Mouse (Mus musculus): ENCODE results near the gene Spata6. TPM values are rescaled to one million over a fixed set of nuclear protein-coding genes. Genes with fewer than 3 reads are reported as not detected.

Gene Spata6
- 3.6 TPM for polyA plus RNA-seq (2015; fragmentation: Illumina TruSeq; extraction: RNeasy Lipid Tissue Mini Kit (QIAGEN cat#74804); ENCODE audit: insufficient read depth, low read depth, low replicate concordance)

DNA sequence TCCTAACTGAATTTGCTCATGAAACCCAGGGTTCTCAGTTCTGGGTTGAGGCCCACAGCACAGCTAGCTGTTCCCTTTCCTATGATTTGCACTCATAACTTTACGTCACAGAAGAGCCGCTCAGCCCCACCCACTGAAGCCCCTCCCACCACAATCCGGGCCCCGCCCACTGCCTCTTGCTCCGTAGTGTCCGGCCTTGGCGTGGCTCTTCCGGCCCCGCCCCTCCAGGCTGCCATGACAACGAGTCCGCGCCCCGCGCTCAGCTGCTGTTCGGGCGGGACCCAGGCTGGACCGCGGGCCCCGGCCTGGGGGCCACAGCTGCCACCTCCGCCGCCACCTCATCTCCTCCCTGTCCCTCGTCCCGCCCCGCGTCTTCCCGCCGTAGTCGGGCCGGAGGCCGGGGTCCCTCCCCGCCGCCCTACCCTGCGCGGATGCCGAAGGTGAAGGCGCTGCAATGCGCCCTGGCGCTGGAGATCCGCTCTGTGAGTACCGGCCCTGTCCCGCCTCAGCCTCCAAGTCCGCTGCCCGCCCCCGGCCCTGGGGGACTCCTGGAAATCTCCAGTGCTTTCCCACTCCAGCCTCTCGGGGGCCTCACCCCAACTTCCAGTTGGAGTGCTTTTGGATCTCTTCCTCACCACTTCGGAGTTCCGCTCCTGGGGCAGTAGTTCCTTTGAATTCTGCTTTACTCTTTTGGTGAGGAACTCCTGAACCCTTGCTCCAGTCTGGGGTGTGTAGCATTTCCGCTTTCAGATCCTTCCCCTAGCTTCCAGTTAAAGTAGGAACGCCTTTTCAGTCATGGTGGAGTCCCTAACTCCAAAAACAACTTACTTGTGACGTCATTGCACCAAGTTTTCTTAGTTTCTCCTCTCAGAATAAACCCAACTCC lies at the start of gene Spata6:
TSS of gene Spata6 (plus strand) at position 209 of the 886 bp plus-strand sequence.

Other genes starting within 250 kb of the Spata6 start
- not detected for gene Slc5a9, start 182.9 kb downstream of the Spata6 start, polyA plus RNA-seq (2015; fragmentation: Illumina TruSeq; extraction: RNeasy Lipid Tissue Mini Kit (QIAGEN cat#74804); ENCODE audit: insufficient read depth, low read depth, low replicate concordance)
- gene Skint8, start 199.4 kb downstream of the Spata6 start, polyA plus RNA-seq (2015; fragmentation: Illumina TruSeq; extraction: RNeasy Lipid Tissue Mini Kit (QIAGEN cat#74804); ENCODE audit: insufficient read depth, low read depth, low replicate concordance) = not detected